Mouse (Mus musculus) G1E (cell line): Measurements from ENCODE around the gene Zcchc18.

Experiments
- CTCF ChIP-seq: IDR thresholded peaks from 2 replicates; pipeline ENCODE4 v1.5.1; 2012; ENCODE audit warnings: low read depth, low read length, inconsistent platforms, mixed read lengths
- GATA1 ChIP-seq: IDR thresholded peaks from 2 replicates; pipeline ENCODE4 v1.6.1; 2012; ENCODE audit warnings: borderline replicate concordance, low read length, inconsistent platforms, mixed read lengths
- GATA2 ChIP-seq: IDR thresholded peaks from 2 replicates; pipeline ENCODE4 v1.6.1; 2012; ENCODE audit warnings: low read depth, low read length, inconsistent platforms, borderline replicate concordance
- TAL1 ChIP-seq: conservative IDR thresholded peaks from 2 replicates; pipeline ENCODE4 v1.6.1; 2012; ENCODE audit warnings: low read depth, low read length, inconsistent platforms, mixed read lengths

DNA sequence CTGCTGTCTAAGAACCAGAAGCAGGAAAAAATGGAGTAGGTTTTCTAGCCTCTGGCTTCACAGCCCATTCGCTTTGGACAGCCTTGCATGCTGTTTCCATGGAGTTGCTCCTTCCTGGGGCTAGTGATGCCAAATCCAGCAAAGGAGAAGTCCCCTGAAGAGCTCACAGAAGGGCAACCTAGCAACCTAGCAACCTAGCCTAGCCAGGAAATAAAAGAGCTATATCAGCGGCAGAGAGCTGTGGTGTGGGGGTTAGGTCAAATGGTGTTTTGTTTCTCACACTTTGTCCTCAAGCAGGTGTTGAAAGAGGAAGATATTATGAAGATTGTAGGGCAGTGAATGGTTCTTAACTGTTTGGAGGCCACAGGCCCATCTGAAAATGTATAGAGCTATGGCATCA, 1.7 kb upstream of the Zcchc18 start:
- TF ChIP-seq CTCF (no peak), GATA1 (no peak), GATA2 (no peak), TAL1 (no peak)
